Mouse (Mus musculus): ENCODE data around the gene Vmn1r199.

DNA sequence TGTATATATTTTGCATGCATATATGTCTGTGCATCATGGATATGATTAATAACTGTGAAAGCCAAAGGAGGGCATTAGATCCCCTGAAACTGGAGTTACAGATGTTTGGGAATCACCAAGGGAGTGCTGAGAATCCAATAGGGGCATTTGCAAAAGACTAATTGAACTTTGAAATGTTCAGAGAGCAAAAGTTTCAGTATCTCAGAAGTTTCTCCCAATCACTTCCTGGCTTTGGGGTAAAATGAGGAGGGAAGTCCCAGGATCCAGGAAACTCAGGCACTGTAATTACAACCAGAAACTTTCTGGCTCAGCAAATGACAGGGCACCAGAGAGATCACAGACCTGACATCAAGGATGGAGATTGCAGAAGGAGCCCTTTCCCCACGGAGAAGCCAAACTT lies 29.6 kb upstream of the Vmn1r199 start, which contains the start of gene Vmn1r198:
- TF ChIP-seq EP300 (IDR thresholded peaks at IDR 0.05; ENCODE audit: insufficient read depth, low read depth, low read length) (no peak), POLR2A (IDR thresholded peaks at IDR 0.05; ENCODE audit: insufficient read depth, low read depth, low read length) (no peak)

Data from heart, adult 2 months (tissue).